Mouse (Mus musculus): ENCODE results near the gene Taf13.
A peak's percentile ranks its signal among the peaks of the same experiment; 100 is the strongest.

DNA sequence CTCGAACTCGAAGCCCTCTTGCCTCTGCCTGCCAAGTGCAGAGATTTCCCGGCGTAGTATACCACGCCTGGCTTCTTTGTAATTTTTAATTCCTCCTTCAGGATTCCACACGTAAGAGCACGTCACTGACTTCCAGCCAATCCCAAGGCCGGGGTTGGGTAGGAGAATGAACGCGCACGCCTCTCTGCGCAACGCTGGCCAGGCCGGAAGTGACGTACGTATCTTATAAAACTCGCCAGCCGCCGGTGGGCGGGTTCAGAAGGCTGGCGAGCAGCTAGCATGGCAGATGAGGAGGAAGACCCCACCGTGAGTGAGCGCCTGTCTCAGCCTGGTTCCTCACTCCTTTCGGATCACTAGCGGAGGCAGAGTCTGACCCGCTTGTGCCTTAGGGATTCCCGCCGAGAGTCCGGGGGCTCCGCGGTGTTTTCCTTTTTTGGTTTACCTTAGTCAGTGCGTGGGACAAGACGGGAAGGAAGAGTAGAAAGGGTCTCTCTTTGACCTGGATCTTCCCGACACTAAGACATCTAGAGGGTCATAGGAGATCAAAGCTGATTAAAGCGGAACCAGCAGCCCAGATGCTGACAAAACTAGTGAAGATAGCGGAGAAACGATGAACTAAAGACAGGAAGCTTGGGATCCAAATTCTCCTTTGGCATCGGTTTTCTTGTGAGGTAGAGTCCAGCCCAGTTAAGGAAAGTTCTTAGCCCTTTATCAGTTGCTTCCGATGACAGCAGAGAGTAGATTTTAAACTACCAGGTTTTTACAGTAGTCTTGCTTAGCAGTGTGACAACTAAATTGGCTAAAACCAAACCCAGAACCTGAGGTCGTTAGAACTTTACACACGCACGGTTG, at the start of gene Taf13:
- no peak for TF ChIP-seq MYOD1 (IDR thresholded peaks at IDR 0.05; ENCODE audit: control insufficient read depth, insufficient read length, low read depth)
- no peak for TF ChIP-seq USF1 (IDR thresholded peaks at IDR 0.05; ENCODE audit: low read depth)
- TF ChIP-seq CTCF (IDR thresholded peaks at IDR 0.05; ENCODE audit: control insufficient read depth, insufficient read depth, insufficient read length) = no peak
- TF ChIP-seq MAX (IDR thresholded peaks at IDR 0.05) = peak; percentile 35
- no peak for TF ChIP-seq FOSL1 (IDR thresholded peaks at IDR 0.05; ENCODE audit: insufficient read depth, low read length, poor library complexity, severe bottlenecking)

Data from C2C12 (cell line).